Comparison of ENCODE assay signal across 9 mouse cellular contexts in the genomic region with DNA sequence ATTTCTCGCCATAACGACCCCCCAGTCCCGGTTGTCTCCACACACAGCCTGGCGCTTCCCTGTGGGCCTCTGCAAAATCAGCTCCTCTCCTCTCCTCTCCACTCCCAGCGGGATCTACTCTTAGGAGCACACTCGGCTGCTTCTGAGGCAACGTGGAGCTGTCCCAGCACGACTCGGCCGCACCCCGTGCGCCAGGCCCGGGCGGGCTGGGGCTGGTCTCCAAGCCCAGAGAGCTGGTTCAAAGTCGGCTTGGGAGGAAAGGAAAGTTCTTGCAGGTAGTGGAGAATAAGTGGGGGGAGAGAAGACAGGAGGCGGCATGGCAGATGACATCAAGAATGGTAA. TPM values are rescaled to one million over a fixed set of nuclear protein-coding genes. Genes with fewer than 3 reads are reported as not detected.
A peak's percentile ranks its signal among the peaks of the same experiment; 100 is the strongest.
DNase-seq lines count a peak whose midpoint lies in the region; ATAC-seq and TF ChIP-seq lines count a peak whose summit lies in the region.
"Had no signal": no experiment of that assay in that cellular context is flagged by ENCODE, and none has a peak within 500 bp of the region (broad histone marks: within the 10 kb centered on the region; RNA-seq: fewer than 3 reads in every experiment).

No protein-coding gene starts in this region.

- no peak for ATAC-seq in heart, embryonic 16.5 days (replicated peaks; ENCODE audit: extremely low read depth, insufficient read depth, low FRiP score)
- ATAC-seq in forebrain, postnatal 0 days, result peak; percentile 35; the same call in 1 of the 2 replicates
- no peak for ATAC-seq in liver, postnatal 0 days

- in situ Hi-C loops in ES-E14 (cut with MboI; ENCODE audit: low sequenced_read_pairs in 2 of 2, unreplicated experiment in 2 of 2), result no loop called here

- no peak for TF ChIP-seq CTCF in heart, adult 2 months (IDR thresholded peaks at IDR 0.05)
- no peak for TF ChIP-seq CTCF in forebrain, postnatal 0 days (IDR thresholded peaks at IDR 0.05; ENCODE audit: low read depth)
- TF ChIP-seq CTCF in liver, postnatal 0 days (IDR thresholded peaks at IDR 0.05; ENCODE audit: low read depth), result no peak

- H3K27me3 ChIP-seq in heart, embryonic 16.5 days (ENCODE audit: control insufficient read depth, insufficient read depth, low read length), result peaks cover 10% of the 10 kb centered on the region
- H3K27me3 ChIP-seq in heart, adult 2 months (ENCODE audit: control insufficient read depth, insufficient read depth, low read length), result no peaks in the 10 kb centered on the region; the same call in 1 of the 2 replicates
- H3K27me3 ChIP-seq in forebrain, postnatal 0 days (ENCODE audit: insufficient read depth, low read length), result no peaks in the 10 kb centered on the region
- peaks cover 58% of the 10 kb centered on the region for H3K27me3 ChIP-seq in liver, postnatal 0 days (ENCODE audit: insufficient read depth, low read length)

- H3K9ac ChIP-seq in heart, embryonic 16.5 days (ENCODE audit: low read length), result peak overlapping the region; percentile 61
- H3K9ac ChIP-seq in heart, adult 2 months (ENCODE audit: low read depth, low read length), result no peak overlapping the region
- H3K9ac ChIP-seq in ES-E14 (ENCODE audit: insufficient read depth, low read depth, low read length, poor library complexity, severe bottlenecking), result peak overlapping the region; percentile 83
- H3K9ac ChIP-seq in forebrain, postnatal 0 days, result peak overlapping the region; percentile 69
- H3K9ac ChIP-seq in liver, postnatal 0 days (replicated peaks), result no peak overlapping the region

- H3K4me2 ChIP-seq in heart, embryonic 16.5 days (ENCODE audit: low read depth, low read length), result peak overlapping the region; percentile 76
- H3K4me2 ChIP-seq in forebrain, postnatal 0 days (ENCODE audit: low read depth), result peak overlapping the region; percentile 82
- peak overlapping the region; percentile 72 for H3K4me2 ChIP-seq in liver, postnatal 0 days (ENCODE audit: low read depth, low read length)

- peaks cover 2% of the 10 kb centered on the region for H3K4me1 ChIP-seq in heart, embryonic 16.5 days (ENCODE audit: control insufficient read depth, insufficient read depth, low read length)
- no peaks in the 10 kb centered on the region for H3K4me1 ChIP-seq in heart, adult 2 months (ENCODE audit: control insufficient read depth, insufficient read depth, low read length)
- H3K4me1 ChIP-seq in ES-E14 (ENCODE audit: control insufficient read depth in 2 of 2, insufficient read depth in 2 of 2, low read length in 2 of 2, poor library complexity in 1 of 2), result no peaks in the 10 kb centered on the region
- peaks cover 4% of the 10 kb centered on the region; the same call in 1 of the 2 replicates for H3K4me1 ChIP-seq in forebrain, postnatal 0 days (ENCODE audit: insufficient read depth)
- H3K4me1 ChIP-seq in liver, postnatal 0 days (ENCODE audit: insufficient read depth), result peaks cover 8% of the 10 kb centered on the region

- intact Hi-C loops in heart, adult 2 months (cut with DNase I), result no loop called here

- H3K27ac ChIP-seq in heart, embryonic 16.5 days (ENCODE audit: low read length), result no peak overlapping the region
- H3K27ac ChIP-seq in heart, adult 2 months, result no peak overlapping the region
- H3K27ac ChIP-seq in ES-E14 (ENCODE audit: insufficient read depth, low read depth, low read length, poor library complexity, severe bottlenecking), result no peak overlapping the region
- H3K27ac ChIP-seq in forebrain, postnatal 0 days (ENCODE audit: low read depth, low read length), result no peak overlapping the region
- no peak overlapping the region for H3K27ac ChIP-seq in liver, postnatal 0 days (ENCODE audit: low read depth)

- H3K4me3 ChIP-seq in heart, embryonic 16.5 days (ENCODE audit: low read length), result peak overlapping the region; percentile 49
- no peak overlapping the region; the same call in 1 of the 2 replicates for H3K4me3 ChIP-seq in heart, adult 2 months
- H3K4me3 ChIP-seq in ES-E14 (ENCODE audit: insufficient read depth in 1 of 2, low read depth in 1 of 2, low read length in 2 of 2, poor library complexity in 1 of 2, severe bottlenecking in 1 of 2), result peak overlapping the region; percentile 63 to 75
- H3K4me3 ChIP-seq in forebrain, postnatal 0 days (ENCODE audit: low read depth, low read length), result peak overlapping the region; percentile 61
- H3K4me3 ChIP-seq in liver, postnatal 0 days (ENCODE audit: low read depth, low read length), result peak overlapping the region; percentile 41

- DNase-seq in heart, adult 2 months, result no peak
- no peak for DNase-seq in ES-E14 (ENCODE audit: low read depth, low spot score)
- no peak for DNase-seq in forebrain, postnatal 0 days
- no peak for DNase-seq in liver, postnatal 0 days
- DNase-seq in adrenal gland, adult 18-20 months (ENCODE audit: low spot score in 2 of 2), result no peak
- DNase-seq in thymus, postnatal 4 days, result no peak
- no peak for DNase-seq in adrenal gland, postnatal 10 days

- H3K9me3 ChIP-seq in heart, embryonic 16.5 days (replicated peaks; ENCODE audit: control insufficient read depth, low read length), result no peaks in the 10 kb centered on the region
- H3K9me3 ChIP-seq in ES-E14 (ENCODE audit: control insufficient read depth, insufficient read depth, low read depth, low read length), result no peaks in the 10 kb centered on the region
- H3K9me3 ChIP-seq in forebrain, postnatal 0 days (ENCODE audit: low read length), result no peaks in the 10 kb centered on the region
- no peaks in the 10 kb centered on the region for H3K9me3 ChIP-seq in liver, postnatal 0 days (ENCODE audit: low read length)

- TF ChIP-seq EP300 in heart, adult 2 months (IDR thresholded peaks at IDR 0.05; ENCODE audit: insufficient read depth, low read depth, low read length), result no peak
- no peak for TF ChIP-seq EP300 in liver, postnatal 0 days (IDR thresholded peaks at IDR 0.05; ENCODE audit: low read depth)

- TF ChIP-seq POLR2A in heart, adult 2 months (IDR thresholded peaks at IDR 0.05; ENCODE audit: insufficient read depth, low read depth, low read length), result no peak

- peaks cover 26% of the 10 kb centered on the region for H3K36me3 ChIP-seq in heart, embryonic 16.5 days (ENCODE audit: control insufficient read depth, insufficient read depth)
- peaks cover 3% of the 10 kb centered on the region for H3K36me3 ChIP-seq in heart, adult 2 months (ENCODE audit: control insufficient read depth, insufficient read depth, low read length)
- H3K36me3 ChIP-seq in ES-E14 (ENCODE audit: control insufficient read depth, insufficient read depth, low read length, poor library complexity, severe bottlenecking), result peaks cover 26% of the 10 kb centered on the region
- H3K36me3 ChIP-seq in forebrain, postnatal 0 days (ENCODE audit: insufficient read depth), result peaks cover 33% of the 10 kb centered on the region
- peaks cover 18% of the 10 kb centered on the region; the same call in 1 of the 2 replicates for H3K36me3 ChIP-seq in liver, postnatal 0 days (replicated peaks; ENCODE audit: insufficient read depth, low read length)

- no peaks in the 10 kb centered on the region for H3K79me2 ChIP-seq in heart, adult 2 months (replicated peaks; ENCODE audit: control insufficient read depth, insufficient read depth, low read length)

- 19% methylated on average over 16 of the region's 16 CpGs for WGBS in heart, embryonic 16.5 days
- WGBS in heart, adult 2 months, result 36% methylated on average over 16 of the region's 16 CpGs
- WGBS in forebrain, postnatal 0 days, result 13% methylated on average over 16 of the region's 16 CpGs
- WGBS in liver, postnatal 0 days (ENCODE audit: insufficient replicate concordance), result 24% methylated on average over 16 of the region's 16 CpGs

TF ChIP-seq in ES-E14, 5 proteins besides CTCF, POLR2A, EP300 and RAD21:
- TF ChIP-seq MAFK (IDR thresholded peaks at IDR 0.05; ENCODE audit: insufficient read depth, low read depth, low read length) (no peak), CHD2 (IDR thresholded peaks at IDR 0.05; ENCODE audit: low read depth, low read length) (no peak)

RNA-seq across cellular contexts. Expression of a gene that starts 0.6 kb away (rescaled TPM):
- 0.34 and 1.6 TPM in 2 replicates for polyA plus RNA-seq in heart, embryonic 16.5 days (2015; fragmentation: Nextera tagmentation; extraction: Ambion mirVana)
- not detected for total RNA-seq in heart, adult 2 months (2021)
- 0.26 and 1.3 TPM in 2 replicates for polyA plus RNA-seq in heart, adult 2 months (2012; rRNA removed)
- total RNA-seq in ES-E14 (2012; rRNA removed), result 3.0 and 3.5 TPM in 2 replicates
- 5.7 and 8.6 TPM in 2 replicates for total RNA-seq in forebrain, postnatal 0 days (2014; rRNA removed)
- 4.7 and 5.3 TPM in 2 replicates for polyA plus RNA-seq in forebrain, postnatal 0 days (2015; fragmentation: Nextera tagmentation; extraction: Ambion mirVana)
- 0.21 and 0.22 TPM in 2 replicates for polyA plus RNA-seq in liver, postnatal 0 days (2015; fragmentation: Nextera tagmentation; extraction: Ambion mirVana)
- under 1 TPM; 0.13 to 0.64 TPM for total RNA-seq in adrenal gland, adult 18-20 months (2021)
- total RNA-seq in adrenal gland, postnatal 10 days (2021), result under 1 TPM; 0.42 to 0.45 TPM
- total RNA-seq: MEL had no signal

RNA-seq across cellular contexts. Expression of a gene that starts 24.3 kb away (rescaled TPM):
- 1,977 and 2,080 TPM in 2 replicates for polyA plus RNA-seq in heart, embryonic 16.5 days (2015; fragmentation: Nextera tagmentation; extraction: Ambion mirVana)
- 1,000 to 10,000 TPM; 1,073 to 1,081 TPM for total RNA-seq in heart, adult 2 months (2021)
- polyA plus RNA-seq in heart, adult 2 months (2012; rRNA removed), result 1,773 and 1,838 TPM in 2 replicates
- total RNA-seq in ES-E14 (2012; rRNA removed), result 2,243 and 2,388 TPM in 2 replicates
- total RNA-seq in forebrain, postnatal 0 days (2014; rRNA removed), result 677 and 762 TPM in 2 replicates
- 764 and 783 TPM in 2 replicates for polyA plus RNA-seq in forebrain, postnatal 0 days (2015; fragmentation: Nextera tagmentation; extraction: Ambion mirVana)
- 108 and 117 TPM in 2 replicates for polyA plus RNA-seq in liver, postnatal 0 days (2015; fragmentation: Nextera tagmentation; extraction: Ambion mirVana)
- total RNA-seq in adrenal gland, adult 18-20 months (2021), result 1,000 to 10,000 TPM in 1 of 2 experiments, 100 to 1,000 TPM in 1; 853 to 1,405 TPM
- 100 to 1,000 TPM; 585 to 668 TPM for total RNA-seq in adrenal gland, postnatal 10 days (2021)

Comparison
In these comparisons a context has a peak if more than half of its experiments do, and no peak if none do; other contexts are left out.
1. H3K9ac ChIP-seq: peak in heart, embryonic 16.5 days (single experiment), ES-E14 (single experiment) and forebrain, postnatal 0 days (single experiment); none in heart, adult 2 months (single experiment) and liver, postnatal 0 days (single experiment).
2. Peak in every context shown above with its lines, with median percentiles within 50 percentile points of each other: H3K4me2 ChIP-seq.